Mouse (Mus musculus): ENCODE results near the gene Vmn1r135. TPM values are rescaled to one million over a fixed set of nuclear protein-coding genes. Genes with fewer than 3 reads are reported as not detected.
"Not testable (repeated sequence)": the region's sequence is repeated elsewhere in the genome, so short reads cannot be mapped to it uniquely, and the experiment has no call there.

The Vmn1r135 gene
- polyA plus RNA-seq (2015; fragmentation: Nextera tagmentation; extraction: Ambion mirVana) = not detected in 2 replicates

GRCm38 (mm10) chr7:21832051-21832450, at the start of gene Vmn1r135:
Gene Vmn1r135 (plus strand): TSS chr7:21832351.
- H3K27ac ChIP-seq (replicated peaks); ATAC-seq (ENCODE audit: low FRiP score, low TSS enrichment); DNase-seq (ENCODE audit: low spot score); H3K4me1 ChIP-seq (replicated peaks; ENCODE audit: control insufficient read depth, insufficient read depth); H3K9me3 ChIP-seq (ENCODE audit: control insufficient read depth, low read length); H3K36me3 ChIP-seq (ENCODE audit: control insufficient read depth, insufficient read depth, low read length); H3K4me3 ChIP-seq (ENCODE audit: low read depth, low read length); H3K9ac ChIP-seq (ENCODE audit: low read length); H3K27me3 ChIP-seq (ENCODE audit: control insufficient read depth, insufficient read depth, low read length); H3K4me2 ChIP-seq (replicated peaks; ENCODE audit: low read depth): not testable (repeated sequence)
- WGBS = no CpG with 5 or more reads among the region's 1 CpGs

GRCm38 (mm10) chr7:21796628-21797027, 35.5 kb upstream of the Vmn1r135 start, which contains the start of gene Gm4177:
Gene Gm4177 (minus strand): TSS chr7:21796728.
- not testable (repeated sequence) for H3K4me3 ChIP-seq (ENCODE audit: low read depth, low read length); H3K27ac ChIP-seq (replicated peaks); DNase-seq (ENCODE audit: low spot score); H3K4me2 ChIP-seq (replicated peaks; ENCODE audit: low read depth); H3K27me3 ChIP-seq (ENCODE audit: control insufficient read depth, insufficient read depth, low read length); ATAC-seq (ENCODE audit: low FRiP score, low TSS enrichment); H3K9ac ChIP-seq (ENCODE audit: low read length); H3K9me3 ChIP-seq (ENCODE audit: control insufficient read depth, low read length); H3K36me3 ChIP-seq (ENCODE audit: control insufficient read depth, insufficient read depth, low read length); H3K4me1 ChIP-seq (replicated peaks; ENCODE audit: control insufficient read depth, insufficient read depth)
- WGBS = no CpG with 5 or more reads among the region's 3 CpGs

GRCm38 (mm10) chr7:21844167-21844566, 12.0 kb downstream of the Vmn1r135 start, which contains the start of gene Gm5725:
Gene Gm5725 (minus strand): TSS chr7:21844267.
- H3K27me3 ChIP-seq (ENCODE audit: control insufficient read depth, insufficient read depth, low read length); DNase-seq (ENCODE audit: low spot score); H3K36me3 ChIP-seq (ENCODE audit: control insufficient read depth, insufficient read depth, low read length); H3K9me3 ChIP-seq (ENCODE audit: control insufficient read depth, low read length); H3K4me2 ChIP-seq (replicated peaks; ENCODE audit: low read depth); H3K4me3 ChIP-seq (ENCODE audit: low read depth, low read length); H3K9ac ChIP-seq (ENCODE audit: low read length); H3K27ac ChIP-seq (replicated peaks); H3K4me1 ChIP-seq (replicated peaks; ENCODE audit: control insufficient read depth, insufficient read depth); ATAC-seq (ENCODE audit: low FRiP score, low TSS enrichment): not testable (repeated sequence)
- no CpG with 5 or more reads among the region's 1 CpGs for WGBS

Other genes starting within 250 kb of the Vmn1r135 start
- gene Vmn1r132, start 218.3 kb upstream of the Vmn1r135 start, polyA plus RNA-seq (2015; fragmentation: Nextera tagmentation; extraction: Ambion mirVana) = not detected in 2 replicates
- gene Gm4175, start 70.9 kb upstream of the Vmn1r135 start, polyA plus RNA-seq (2015; fragmentation: Nextera tagmentation; extraction: Ambion mirVana) = not detected in 2 replicates
- not detected in 2 replicates for gene Gm4177, start 35.6 kb upstream of the Vmn1r135 start, polyA plus RNA-seq (2015; fragmentation: Nextera tagmentation; extraction: Ambion mirVana)
- gene Gm5725, start 11.9 kb downstream of the Vmn1r135 start, polyA plus RNA-seq (2015; fragmentation: Nextera tagmentation; extraction: Ambion mirVana) = not detected in 2 replicates
- not detected in 2 replicates for gene Gm5891, start 88.9 kb downstream of the Vmn1r135 start, polyA plus RNA-seq (2015; fragmentation: Nextera tagmentation; extraction: Ambion mirVana)
- not detected in 2 replicates for gene Vmn1r137, start 162.2 kb downstream of the Vmn1r135 start, polyA plus RNA-seq (2015; fragmentation: Nextera tagmentation; extraction: Ambion mirVana)
- not detected in 2 replicates for gene Vmn1r138, start 196.5 kb downstream of the Vmn1r135 start, polyA plus RNA-seq (2015; fragmentation: Nextera tagmentation; extraction: Ambion mirVana)
- not detected in 2 replicates for gene Gm6176, start 224.0 kb downstream of the Vmn1r135 start, polyA plus RNA-seq (2015; fragmentation: Nextera tagmentation; extraction: Ambion mirVana)
- gene Vmn1r139, start 236.7 kb downstream of the Vmn1r135 start, polyA plus RNA-seq (2015; fragmentation: Nextera tagmentation; extraction: Ambion mirVana) = not detected in 2 replicates

Data from stomach, postnatal 0 days (tissue).